Mouse (Mus musculus): ENCODE results near the gene Tmem39b.
"Not testable (repeated sequence)": the region's sequence is repeated elsewhere in the genome, so short reads cannot be mapped to it uniquely, and the experiment has no call there.

GRCm38 (mm10) chr4:129735485-129735884 is 38.8 kb upstream of the Tmem39b start:
- not testable (repeated sequence) for TF ChIP-seq CTCF (IDR thresholded peaks at IDR 0.05; ENCODE audit: borderline replicate concordance, insufficient read depth, low read length); POLR2A (IDR thresholded peaks at IDR 0.05; ENCODE audit: low read depth, low read length)

All from embryonic fibroblast, embryonic 13.5 days (primary cell).